Comparison of ENCODE assay signal across 16 mouse cellular contexts in the genomic region with DNA sequence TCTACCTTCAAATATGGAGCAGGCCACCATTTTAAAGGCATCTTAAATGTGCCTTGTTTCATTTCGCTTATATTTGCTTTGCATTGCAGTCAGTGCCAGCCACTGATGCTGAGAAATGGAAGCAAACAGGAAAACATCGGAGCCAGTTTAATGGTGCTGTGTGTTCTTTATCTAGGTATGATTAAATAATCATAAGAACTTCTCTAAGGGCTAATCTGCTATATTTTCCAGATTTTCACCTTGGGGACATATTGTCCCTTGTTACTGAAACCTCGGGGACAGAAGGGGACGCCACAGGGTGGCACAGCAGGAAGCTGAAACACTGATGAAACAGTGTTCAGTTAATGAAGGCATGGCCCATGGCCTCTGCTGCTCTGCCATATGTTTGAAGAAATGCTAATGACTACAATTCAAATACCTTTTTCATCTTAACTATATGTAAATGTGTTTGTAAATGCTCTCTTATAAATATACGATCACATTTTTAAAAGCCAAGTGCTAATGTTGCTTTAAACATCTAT.
DNase-seq lines count a peak whose midpoint lies in the region; ATAC-seq and TF ChIP-seq lines count a peak whose summit lies in the region.
"Had no signal": no experiment of that assay in that cellular context is flagged by ENCODE, and none has a peak within 500 bp of the region (broad histone marks: within the 10 kb centered on the region; RNA-seq: fewer than 3 reads in every experiment).

No protein-coding gene starts in this region.

- no peak overlapping the region for H3K4me3 ChIP-seq in left cerebral cortex, adult 2 months
- H3K4me3 ChIP-seq: embryonic facial prominence, embryonic 10.5 days; heart, embryonic 13.5 days; limb, embryonic 10.5 days; lung, embryonic 15.5 days had no signal

- ATAC-seq in cerebellum, adult (ENCODE audit: insufficient number of reproducible peaks, low FRiP score, low TSS enrichment), result peak; percentile 90
- ATAC-seq: intestine, postnatal 0 days had no signal

- no peak for TF ChIP-seq CTCF in left cerebral cortex, adult 2 months (IDR thresholded peaks at IDR 0.05)

- H3K27ac ChIP-seq in left cerebral cortex, adult 2 months, result no peak overlapping the region
- H3K27ac ChIP-seq: embryonic facial prominence, embryonic 10.5 days; heart, embryonic 13.5 days; limb, embryonic 10.5 days; lung, embryonic 15.5 days had no signal

- DNase-seq in left cerebral cortex, postnatal 4 days, result peak; percentile 90
- no peak for DNase-seq in left cerebral cortex, adult 8-10 months (ENCODE audit: low spot score in 2 of 2)
- DNase-seq in cerebellum, adult 18-20 months, result peak; percentile 94 to 96
- DNase-seq in cerebellum, postnatal 36 days, result peak; percentile 98 to 99
- no peak for DNase-seq in gastrocnemius, postnatal 14 days
- no peak for DNase-seq in left cerebral cortex, adult 2 months (ENCODE audit: extremely low spot score in 1 of 2, low spot score in 2 of 2)
- DNase-seq: heart, postnatal 4 days; layer of hippocampus, postnatal 36 days; right cerebral cortex, postnatal 4 days; thymus, postnatal 36 days had no signal

- intact Hi-C loops in left cerebral cortex, postnatal 4 days (cut with DNase I), result no loop called here
- intact Hi-C loops in gastrocnemius, postnatal 14 days (cut with DNase I; ENCODE audit: low total_unique reads), result no loop called here
- intact Hi-C loops in left cerebral cortex, adult 2 months (cut with DNase I), result no loop called here

Comparison
In these comparisons a context has a peak if more than half of its experiments do, and no peak if none do; other contexts are left out.
1. DNase-seq: peak in left cerebral cortex, postnatal 4 days (single experiment), cerebellum, adult 18-20 months (2 of 2) and cerebellum, postnatal 36 days (2 of 2); none in left cerebral cortex, adult 8-10 months (0 of 2), gastrocnemius, postnatal 14 days (single experiment) and left cerebral cortex, adult 2 months (0 of 2).